Mouse (Mus musculus) cerebellum, adult 11-12 months (tissue): ENCODE results near the gene Exoc4.
A peak's percentile ranks its signal among the peaks of the same experiment; 100 is the strongest.

ENCODE experiments used
- DNase-seq: peaks from one replicate; pipeline ENCODE4 v3.0.0; 2022

The Exoc4 gene

DNA sequence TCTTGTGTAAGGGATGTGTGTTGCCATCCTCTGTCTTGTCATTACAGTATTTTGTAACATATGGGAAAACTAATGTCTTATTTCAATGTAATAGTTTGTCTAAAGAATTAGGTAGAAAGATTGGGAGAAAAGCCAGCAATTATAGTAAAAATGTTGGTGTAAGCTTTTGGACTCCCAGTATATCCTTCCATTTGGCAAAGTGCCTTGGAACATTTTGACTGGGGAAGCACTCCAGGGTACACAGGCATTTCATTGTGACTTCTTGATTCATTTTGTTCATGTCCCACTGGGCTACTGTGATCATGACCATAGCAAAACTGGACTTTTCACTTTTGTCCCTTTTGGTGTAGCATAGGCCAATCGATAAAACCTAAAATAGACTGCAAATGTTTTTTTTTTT lies 61.6 kb downstream of the Exoc4 start:
- peak; percentile 12 for DNase-seq

GRCm38 (mm10) chr6:33322849-33323248 lies 74.0 kb downstream of the Exoc4 start:
- no peak for DNase-seq

DNA sequence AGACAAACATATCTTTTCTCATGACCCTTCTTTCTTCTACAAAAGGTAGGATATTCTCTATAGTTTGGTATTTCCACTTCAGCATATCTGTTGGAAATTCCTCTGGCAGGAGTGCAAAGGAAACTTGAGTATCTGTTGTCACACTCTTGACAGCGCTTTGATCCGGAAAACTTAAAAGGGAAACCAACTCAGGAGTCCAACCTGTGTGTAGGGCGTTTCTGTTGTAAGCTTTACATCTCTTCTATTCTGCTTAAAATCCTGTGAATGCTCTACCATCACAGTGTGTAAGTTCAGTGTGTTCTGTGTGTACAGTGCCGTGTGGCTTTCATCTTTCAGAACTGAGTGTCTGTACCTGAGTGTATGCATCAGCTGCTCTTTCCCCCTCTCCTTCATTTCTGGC lies 74.5 kb downstream of the Exoc4 start:
- DNase-seq, result no peak

DNA sequence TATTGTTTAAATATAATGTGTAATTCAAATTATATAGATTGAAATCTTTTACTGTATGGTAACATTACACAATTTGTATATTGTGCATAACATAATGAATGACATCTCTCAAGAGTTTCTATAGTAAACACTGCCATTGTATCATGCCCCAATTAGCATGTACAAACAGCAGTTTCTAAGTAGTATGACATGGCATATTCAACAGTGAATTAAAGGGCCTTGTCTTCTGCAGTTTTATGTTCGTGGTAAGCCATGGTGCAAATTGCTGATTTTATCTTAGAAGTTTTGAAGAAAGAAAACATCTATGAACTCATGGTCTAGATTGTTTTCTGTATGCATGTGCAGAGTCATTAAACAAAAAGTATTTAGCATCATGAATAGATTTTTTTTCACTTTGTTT lies 79.4 kb downstream of the Exoc4 start:
- DNase-seq, result no peak

GRCm38 (mm10) chr6:33347088-33347775 lies 98.3 kb downstream of the Exoc4 start:
- DNase-seq, result no peak

DNA sequence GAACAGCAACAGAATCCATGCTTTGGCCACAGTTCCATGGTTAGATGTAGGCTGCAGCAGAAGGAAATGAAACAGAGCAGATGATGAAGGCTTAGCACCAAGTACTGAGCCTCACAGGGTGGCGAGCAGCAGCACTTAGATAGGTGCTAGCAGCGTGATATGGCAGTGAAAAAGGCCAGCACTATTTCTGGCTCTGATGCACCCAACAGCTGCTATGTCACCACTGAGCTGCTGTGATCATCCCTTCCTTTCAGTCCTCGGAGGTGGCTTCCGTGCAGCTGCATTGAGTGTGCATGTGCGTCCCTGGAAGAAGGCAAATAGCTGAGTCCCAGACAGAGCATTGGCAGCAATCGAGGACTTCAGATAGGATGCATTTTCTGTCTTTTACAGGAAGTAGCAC lies 112.7 kb downstream of the Exoc4 start:
- DNase-seq, result no peak

DNA sequence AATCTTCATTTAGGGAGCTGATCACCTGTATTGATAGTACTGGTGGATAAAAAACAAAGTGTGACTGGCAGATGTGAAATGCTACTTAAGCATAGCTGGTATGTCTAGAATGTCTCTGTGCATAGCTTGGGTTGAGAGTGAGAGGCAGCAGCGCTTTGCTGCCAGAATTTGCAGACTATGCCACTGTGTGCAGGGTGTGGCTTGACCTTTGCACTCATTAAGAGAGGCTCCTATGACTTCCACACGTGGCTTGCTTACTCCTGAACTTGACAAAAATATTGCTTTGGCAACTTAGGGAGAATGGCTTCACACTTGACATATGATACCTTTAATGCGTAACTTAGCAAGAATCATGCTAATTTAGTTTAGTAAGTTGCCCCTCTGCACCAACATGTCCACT lies 131.6 kb downstream of the Exoc4 start:
- DNase-seq, result no peak

GRCm38 (mm10) chr6:33382176-33382575 lies 133.3 kb downstream of the Exoc4 start:
- no peak for DNase-seq

DNA sequence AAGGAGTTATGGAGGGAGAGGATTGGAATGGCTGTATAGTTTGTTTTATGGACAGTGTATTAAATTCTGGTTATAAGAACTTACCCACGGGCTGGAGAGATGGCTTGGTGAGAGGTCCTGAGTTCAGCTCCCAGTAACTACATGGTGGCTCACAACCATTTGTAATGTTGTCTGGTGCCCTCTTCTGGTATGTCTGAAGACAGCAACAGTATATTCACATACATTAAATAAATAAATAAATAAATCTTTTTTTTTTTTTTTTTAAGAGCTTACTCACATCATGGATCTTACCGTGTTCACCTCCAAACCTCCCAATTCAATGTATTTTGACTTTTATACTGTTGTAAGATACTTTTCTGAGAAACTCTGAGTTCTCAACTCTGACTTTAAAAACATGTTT lies 143.1 kb downstream of the Exoc4 start:
- DNase-seq, result no peak

- DNase-seq, result no peak
These were observed 150.6 kb downstream of the Exoc4 start for GRCm38 (mm10) chr6:33399491-33399890.

DNA sequence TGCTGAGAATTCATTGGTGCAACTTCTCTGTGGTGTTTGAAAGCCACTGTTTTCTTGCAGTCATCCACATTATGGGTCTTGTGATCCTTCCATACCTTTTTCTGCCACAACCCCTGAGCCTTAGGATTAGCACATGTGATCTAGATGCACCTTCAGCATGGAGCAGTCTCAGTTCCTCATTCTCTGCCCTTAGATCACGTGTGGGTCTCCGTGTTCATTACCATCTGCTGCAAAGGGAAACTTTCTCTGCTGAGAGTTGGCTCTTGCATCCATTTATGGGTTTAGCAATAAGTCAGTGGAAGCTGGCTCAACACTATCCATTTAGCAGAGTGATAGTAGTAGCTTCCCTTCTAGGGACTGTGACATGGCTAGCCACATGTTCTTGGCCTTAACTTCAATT lies 152.3 kb downstream of the Exoc4 start:
- DNase-seq, result no peak

GRCm38 (mm10) chr6:33405562-33406275 lies 156.8 kb downstream of the Exoc4 start:
- no peak for DNase-seq

DNA sequence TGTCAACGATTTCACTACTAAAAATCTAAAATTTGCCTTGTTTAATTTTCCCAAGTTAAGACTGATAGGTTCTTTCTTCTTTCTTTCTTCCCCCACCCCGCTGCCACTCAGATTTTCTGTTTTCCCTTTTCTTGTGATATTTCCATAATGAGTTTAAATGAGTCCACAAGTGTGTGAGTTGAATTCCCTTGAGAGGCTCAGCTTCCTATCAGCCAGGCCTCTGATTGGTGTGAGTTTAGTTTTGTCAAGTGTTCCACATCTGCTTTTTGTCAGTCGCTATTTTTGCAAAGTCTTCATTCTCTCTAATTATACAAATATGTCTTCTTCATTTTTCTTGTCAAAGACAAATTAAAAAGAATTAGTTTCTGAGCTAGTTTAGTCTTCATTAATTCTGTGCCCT lies 160.7 kb downstream of the Exoc4 start:
- DNase-seq, result no peak

DNA sequence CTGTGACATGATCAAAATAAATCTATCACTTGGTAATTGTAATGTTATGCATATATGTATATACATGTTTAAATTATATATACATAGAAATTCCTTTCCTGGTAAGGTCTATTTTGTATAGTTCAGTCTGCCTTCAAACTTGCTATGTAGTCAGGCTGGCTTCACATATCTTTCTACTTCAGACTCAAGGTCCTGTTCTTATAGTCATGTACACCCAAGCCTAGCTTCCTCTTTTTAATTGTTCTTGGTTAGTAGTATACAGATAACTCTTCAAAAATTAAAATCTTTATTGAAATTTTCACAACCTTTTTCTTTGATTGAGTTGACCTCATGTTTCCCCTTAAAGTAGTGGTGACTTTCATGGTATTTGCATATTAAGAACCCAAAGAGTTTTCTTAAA lies 176.1 kb downstream of the Exoc4 start:
- no peak for DNase-seq

DNA sequence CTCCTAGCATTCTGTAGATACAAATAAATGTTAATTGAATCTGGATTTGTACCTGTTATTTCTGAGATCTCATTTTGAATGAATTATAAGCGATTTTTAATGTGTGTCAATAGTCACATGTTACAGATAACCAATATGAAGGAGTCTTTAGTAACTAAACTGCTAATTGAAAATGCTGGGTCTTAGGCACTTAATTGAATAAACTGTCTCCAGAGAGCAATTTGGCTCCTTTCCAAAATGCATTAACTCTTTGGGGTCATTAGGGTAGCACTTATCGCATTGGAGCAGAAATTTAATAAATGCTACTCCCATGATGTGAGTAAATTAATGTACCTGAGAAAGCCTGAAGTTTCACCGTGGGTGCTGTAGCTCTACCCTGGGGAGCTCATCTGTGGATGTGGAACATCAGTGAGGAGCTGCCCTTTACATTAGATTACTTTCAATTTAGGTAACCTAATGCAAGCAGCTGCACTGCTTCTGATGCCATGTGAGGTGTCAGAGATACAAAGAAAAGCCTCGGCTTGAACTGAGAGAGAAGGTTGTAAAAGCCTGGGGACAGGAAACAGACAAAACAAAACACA lies 182.4 kb downstream of the Exoc4 start:
- DNase-seq, result no peak

- no peak for DNase-seq
These were observed 191.6 kb downstream of the Exoc4 start for GRCm38 (mm10) chr6:33440508-33440907.

- no peak for DNase-seq
These were observed 204.9 kb downstream of the Exoc4 start for GRCm38 (mm10) chr6:33453810-33454209.

- no peak for DNase-seq
These were observed 205.5 kb downstream of the Exoc4 start for GRCm38 (mm10) chr6:33454354-33454753.

DNA sequence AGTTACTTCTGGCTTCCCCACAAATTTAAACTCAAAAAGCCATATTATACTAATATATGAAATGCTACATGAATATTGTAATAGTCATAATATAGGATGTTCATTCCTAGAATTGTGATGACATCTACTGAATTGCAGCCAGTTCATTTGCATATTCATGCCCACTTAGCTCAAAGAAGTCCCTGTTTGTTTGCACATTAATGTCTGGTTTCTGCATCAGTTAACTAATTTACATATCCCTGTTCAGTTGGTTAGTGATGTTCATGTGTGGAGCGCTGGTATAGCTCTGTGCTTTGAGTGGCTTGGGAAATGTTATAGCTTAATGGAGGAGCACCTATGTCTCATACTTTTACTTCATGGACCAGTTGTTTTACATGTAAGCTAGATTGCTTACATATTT lies 206.4 kb downstream of the Exoc4 start:
- DNase-seq, result no peak

GRCm38 (mm10) chr6:33464862-33465261 lies 216.0 kb downstream of the Exoc4 start:
- no peak for DNase-seq

DNA sequence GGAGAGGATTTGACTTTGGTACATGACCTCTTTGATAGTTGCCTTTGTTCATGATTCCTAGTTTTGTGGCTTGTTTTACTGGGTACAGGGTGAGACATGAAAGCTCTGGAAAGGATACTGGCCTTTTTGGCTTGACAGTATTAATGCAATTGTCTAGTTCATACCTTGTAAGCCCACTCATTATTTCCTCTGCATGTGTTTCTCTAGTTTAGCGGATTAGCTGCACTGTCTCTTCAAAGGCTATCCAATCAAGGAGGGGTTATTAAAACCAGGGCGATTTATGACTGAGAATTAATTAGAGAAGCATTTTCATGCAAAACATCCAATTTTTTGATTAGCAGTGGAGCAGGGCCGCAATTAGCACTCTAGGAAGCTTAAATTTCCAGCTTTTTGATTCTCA lies 216.5 kb downstream of the Exoc4 start:
- no peak for DNase-seq

DNA sequence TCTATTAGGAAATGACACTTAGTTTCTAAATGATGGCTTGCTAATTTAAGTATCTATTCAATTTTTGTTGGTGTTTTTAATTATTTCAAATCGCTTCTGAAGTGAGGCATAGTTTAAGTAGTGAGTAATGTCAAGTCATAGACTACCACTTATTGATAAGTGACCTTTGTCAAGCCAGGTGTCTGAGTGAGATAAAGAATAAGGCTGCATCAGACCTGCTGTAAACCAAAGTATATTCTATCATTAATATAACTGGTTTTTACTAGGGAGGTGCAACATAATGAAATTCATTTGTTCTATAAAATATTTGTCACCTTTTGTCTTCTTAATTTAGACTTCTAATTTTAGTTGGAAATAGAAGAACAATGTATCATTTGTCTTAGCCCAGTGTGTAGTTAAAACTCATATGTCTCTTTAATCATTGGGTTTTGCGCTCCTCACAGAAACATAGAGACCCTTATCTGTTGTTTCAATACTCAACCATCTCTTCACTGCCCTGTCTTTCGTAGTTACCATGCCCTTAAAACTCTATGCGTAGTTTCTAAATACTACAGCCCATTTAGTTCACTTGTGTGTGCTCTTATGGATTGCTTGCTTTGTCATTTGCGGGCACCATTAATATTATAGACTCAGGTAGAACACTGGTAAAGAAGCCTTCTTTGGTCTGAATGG lies 217.4 kb downstream of the Exoc4 start:
- DNase-seq, result no peak

DNA sequence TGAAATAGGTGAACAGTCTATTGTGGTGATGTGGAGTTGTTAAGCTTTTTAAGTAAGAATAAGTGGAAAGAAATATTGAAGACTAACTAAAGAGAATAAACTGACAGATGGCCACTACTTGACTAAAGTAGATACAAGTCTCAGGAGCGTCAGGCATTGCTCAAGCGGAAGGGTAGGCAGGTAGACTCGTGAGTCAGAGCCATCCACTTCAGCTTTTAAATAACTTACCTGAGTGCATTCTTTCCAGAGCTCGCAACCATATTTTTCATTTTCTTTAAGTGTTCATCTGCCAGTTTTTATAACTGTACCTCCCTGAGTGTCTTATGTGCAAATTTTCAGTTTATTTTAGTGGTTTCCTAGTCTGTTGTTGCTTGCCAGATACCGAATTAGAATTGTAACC lies 219.6 kb downstream of the Exoc4 start:
- no peak for DNase-seq

DNA sequence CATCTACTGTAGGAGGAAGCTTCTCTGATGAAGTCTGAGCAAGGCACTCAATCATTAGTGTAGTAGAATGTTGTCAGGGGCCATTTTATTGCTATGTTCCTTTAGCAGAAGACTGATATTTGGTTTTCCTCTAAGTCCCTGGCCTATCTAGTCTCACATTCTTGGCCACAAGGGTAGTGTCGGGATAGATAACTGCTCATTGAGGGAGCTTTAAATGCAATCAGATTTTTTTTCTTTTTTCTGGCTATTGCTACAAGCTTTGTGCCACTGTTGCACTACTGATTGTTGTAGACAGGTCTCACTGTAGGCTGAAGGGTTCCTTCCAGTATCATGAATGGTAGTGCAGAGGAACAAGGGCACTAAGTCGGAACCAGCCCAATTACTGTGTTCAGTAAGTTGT lies 227.2 kb downstream of the Exoc4 start:
- no peak for DNase-seq
